ENCODE assay signal across 16 mouse cellular contexts in the genomic region with DNA sequence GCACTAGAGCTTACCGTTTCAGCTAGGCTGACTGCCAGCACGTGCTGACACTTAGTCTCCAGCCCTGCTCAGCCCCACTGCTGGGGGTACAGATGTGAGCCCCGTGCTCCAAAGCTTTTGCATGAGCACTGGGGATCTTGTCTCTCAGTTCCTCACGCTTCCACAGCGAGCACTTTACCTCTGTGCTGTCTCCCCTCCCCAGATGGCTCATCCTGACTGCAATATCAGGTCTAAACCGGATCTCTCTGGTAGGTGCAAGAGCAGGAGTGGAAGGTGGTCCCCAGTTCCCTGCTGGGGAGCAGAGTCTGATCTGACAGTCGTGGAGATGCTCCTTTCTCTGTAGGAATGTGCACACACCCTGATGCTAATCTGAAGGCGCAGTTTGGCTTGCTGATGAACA. TPM values are rescaled to one million over a fixed set of nuclear protein-coding genes. Genes with fewer than 3 reads are reported as not detected.
DNase-seq lines count a peak whose midpoint lies in the region; ATAC-seq lines count a peak whose summit lies in the region.
"Had no signal": no experiment of that assay in that cellular context is flagged by ENCODE, and none has a peak within 500 bp of the region (broad histone marks: within the 10 kb centered on the region; RNA-seq: fewer than 3 reads in every experiment).

No protein-coding gene starts in this region.

- H3K4me1 ChIP-seq in forebrain, embryonic 13.5 days, result peaks cover 3% of the 10 kb centered on the region; the same call in 1 of the 2 replicates
- H3K4me1 ChIP-seq in forebrain, embryonic 11.5 days (replicated peaks; ENCODE audit: control insufficient read depth, insufficient read depth, low read length), result no peaks in the 10 kb centered on the region
- H3K4me1 ChIP-seq in midbrain, embryonic 11.5 days (ENCODE audit: control insufficient read depth, insufficient read depth, low read length), result no peaks in the 10 kb centered on the region
- H3K4me1 ChIP-seq in midbrain, embryonic 10.5 days, result no peaks in the 10 kb centered on the region
- no peaks in the 10 kb centered on the region for H3K4me1 ChIP-seq in hindbrain, embryonic 14.5 days (replicated peaks; ENCODE audit: control insufficient read depth, insufficient read depth, low read length)

- H3K9ac ChIP-seq in forebrain, embryonic 13.5 days, result no peak overlapping the region
- no peak overlapping the region for H3K9ac ChIP-seq in forebrain, embryonic 11.5 days (ENCODE audit: low read length)
- no peak overlapping the region for H3K9ac ChIP-seq in midbrain, embryonic 11.5 days (ENCODE audit: low read length)
- no peak overlapping the region for H3K9ac ChIP-seq in hindbrain, embryonic 14.5 days
- H3K9ac ChIP-seq: liver, postnatal 0 days had no signal

- H3K4me2 ChIP-seq in forebrain, embryonic 13.5 days, result no peak overlapping the region
- no peak overlapping the region for H3K4me2 ChIP-seq in forebrain, embryonic 11.5 days (ENCODE audit: low read depth, low read length, severe bottlenecking)
- no peak overlapping the region for H3K4me2 ChIP-seq in midbrain, embryonic 11.5 days
- no peak overlapping the region; the same call in 1 of the 2 replicates for H3K4me2 ChIP-seq in hindbrain, embryonic 14.5 days (replicated peaks)

- peaks cover 8% of the 10 kb centered on the region; the same call in 1 of the 2 replicates for H3K27me3 ChIP-seq in forebrain, embryonic 13.5 days
- H3K27me3 ChIP-seq in forebrain, embryonic 11.5 days (ENCODE audit: control insufficient read depth, insufficient read depth, low read length), result no peaks in the 10 kb centered on the region; the same call in 1 of the 2 replicates
- H3K27me3 ChIP-seq in midbrain, embryonic 11.5 days (ENCODE audit: control insufficient read depth, insufficient read depth, low read length), result no peaks in the 10 kb centered on the region
- H3K27me3 ChIP-seq in midbrain, embryonic 10.5 days (ENCODE audit: low read depth, poor library complexity, severe bottlenecking), result no peaks in the 10 kb centered on the region
- no peaks in the 10 kb centered on the region for H3K27me3 ChIP-seq in hindbrain, embryonic 14.5 days (ENCODE audit: control insufficient read depth, insufficient read depth, low read length)

- H3K36me3 ChIP-seq in forebrain, embryonic 13.5 days (ENCODE audit: poor library complexity, severe bottlenecking), result no peaks in the 10 kb centered on the region
- no peaks in the 10 kb centered on the region for H3K36me3 ChIP-seq in forebrain, embryonic 11.5 days (ENCODE audit: control insufficient read depth, insufficient read depth, low read length)
- no peaks in the 10 kb centered on the region for H3K36me3 ChIP-seq in midbrain, embryonic 11.5 days (ENCODE audit: control insufficient read depth, insufficient read depth, low read length)
- no peaks in the 10 kb centered on the region for H3K36me3 ChIP-seq in midbrain, embryonic 10.5 days
- H3K36me3 ChIP-seq in hindbrain, embryonic 14.5 days (replicated peaks; ENCODE audit: control insufficient read depth, insufficient read depth), result no peaks in the 10 kb centered on the region

- intact Hi-C loops in left cerebral cortex, postnatal 4 days (cut with DNase I), result loop anchor here (10.0 kb wide), 1 partner anchor 758 kb away; no protein-coding TSS in a partner anchor

- WGBS in forebrain, embryonic 13.5 days, result 42% methylated on average over 8 of the region's 8 CpGs
- 48% methylated on average over 8 of the region's 8 CpGs for WGBS in forebrain, embryonic 11.5 days
- WGBS in midbrain, embryonic 11.5 days, result 45% methylated on average over 8 of the region's 8 CpGs
- WGBS in midbrain, embryonic 10.5 days, result 54% methylated on average over 8 of the region's 8 CpGs
- WGBS in hindbrain, embryonic 14.5 days, result 42% methylated on average over 8 of the region's 8 CpGs

- DNase-seq in forebrain, embryonic 11.5 days (ENCODE audit: low spot score), result no peak
- DNase-seq in midbrain, embryonic 11.5 days (ENCODE audit: low spot score, missing footprints), result peak; percentile 66
- no peak for DNase-seq in midbrain, embryonic 10.5 days (ENCODE audit: low spot score)
- DNase-seq in hindbrain, embryonic 14.5 days (ENCODE audit: low spot score), result no peak
- peak; percentile 17 for DNase-seq in retina, embryonic 14.5 days (ENCODE audit: low spot score)
- DNase-seq in left cerebral cortex, postnatal 4 days, result no peak
- DNase-seq in spleen, postnatal 10 days (ENCODE audit: low spot score in 2 of 2), result no peak
- DNase-seq: cerebellum, adult 11-12 months; heart, postnatal 4 days; liver, postnatal 0 days; lung, postnatal 4 days had no signal

- no peak overlapping the region for H3K4me3 ChIP-seq in forebrain, embryonic 13.5 days
- no peak overlapping the region for H3K4me3 ChIP-seq in forebrain, embryonic 11.5 days (ENCODE audit: low read depth, low read length)
- H3K4me3 ChIP-seq in midbrain, embryonic 11.5 days (ENCODE audit: low read depth, low read length), result no peak overlapping the region
- H3K4me3 ChIP-seq in midbrain, embryonic 10.5 days, result no peak overlapping the region
- H3K4me3 ChIP-seq in hindbrain, embryonic 14.5 days (replicated peaks; ENCODE audit: low read length), result no peak overlapping the region

- no peak overlapping the region for H3K27ac ChIP-seq in forebrain, embryonic 13.5 days
- H3K27ac ChIP-seq in forebrain, embryonic 11.5 days (ENCODE audit: low read depth, low read length), result no peak overlapping the region
- H3K27ac ChIP-seq in midbrain, embryonic 11.5 days (ENCODE audit: low read depth, low read length), result no peak overlapping the region
- H3K27ac ChIP-seq in midbrain, embryonic 10.5 days (replicated peaks), result no peak overlapping the region
- H3K27ac ChIP-seq in hindbrain, embryonic 14.5 days, result no peak overlapping the region

- ATAC-seq in forebrain, embryonic 13.5 days, result peak; percentile 28; the same call in 1 of the 2 replicates
- ATAC-seq in forebrain, embryonic 11.5 days (replicated peaks; ENCODE audit: low FRiP score), result no peak
- ATAC-seq in midbrain, embryonic 11.5 days (ENCODE audit: low FRiP score), result no peak
- peak; percentile 25 for ATAC-seq in hindbrain, embryonic 14.5 days (ENCODE audit: low FRiP score)
- ATAC-seq: liver, postnatal 0 days had no signal

- H3K9me3 ChIP-seq in forebrain, embryonic 13.5 days (replicated peaks), result no peaks in the 10 kb centered on the region
- no peaks in the 10 kb centered on the region for H3K9me3 ChIP-seq in forebrain, embryonic 11.5 days (ENCODE audit: control insufficient read depth, low read length)
- no peaks in the 10 kb centered on the region for H3K9me3 ChIP-seq in midbrain, embryonic 11.5 days (ENCODE audit: control insufficient read depth, low read length)
- H3K9me3 ChIP-seq in midbrain, embryonic 10.5 days (replicated peaks), result no peaks in the 10 kb centered on the region
- H3K9me3 ChIP-seq in hindbrain, embryonic 14.5 days (ENCODE audit: control insufficient read depth, low read length), result no peaks in the 10 kb centered on the region
- H3K9me3 ChIP-seq: G1E had no signal

RNA-seq across cellular contexts. Expression of a gene that starts 37.8 kb away (rescaled TPM):
- 6.9 and 8.6 TPM in 2 replicates for polyA plus RNA-seq in forebrain, embryonic 13.5 days (2015; fragmentation: Nextera tagmentation; extraction: Ambion mirVana)
- polyA plus RNA-seq in forebrain, embryonic 11.5 days (2014; fragmentation: Nextera tagmentation; extraction: Ambion mirVana), result 17.3 and 17.7 TPM in 2 replicates
- 18.0 and 20.7 TPM in 2 replicates for polyA plus RNA-seq in midbrain, embryonic 11.5 days (2014; fragmentation: Nextera tagmentation; extraction: Ambion mirVana)
- polyA plus RNA-seq in midbrain, embryonic 10.5 days (2016; fragmentation: Nextera tagmentation; extraction: Ambion mirVana), result 12.1 and 13.4 TPM in 2 replicates
- polyA plus RNA-seq in hindbrain, embryonic 14.5 days (2014; fragmentation: Nextera tagmentation; extraction: Ambion mirVana), result 17.5 and 19.5 TPM in 2 replicates
- 10 to 100 TPM; 15.9 to 16.7 TPM for total RNA-seq in left cerebral cortex, postnatal 4 days (2021)

RNA-seq across cellular contexts. Expression of a gene that starts 45.5 kb away (rescaled TPM):
- 0.03 and 0.10 TPM in 2 replicates for polyA plus RNA-seq in forebrain, embryonic 13.5 days (2015; fragmentation: Nextera tagmentation; extraction: Ambion mirVana)
- 0.12 TPM in 1 of 2 replicates, not detected in the other for polyA plus RNA-seq in forebrain, embryonic 11.5 days (2014; fragmentation: Nextera tagmentation; extraction: Ambion mirVana)
- polyA plus RNA-seq in midbrain, embryonic 11.5 days (2014; fragmentation: Nextera tagmentation; extraction: Ambion mirVana), result not detected in 2 replicates
- polyA plus RNA-seq in midbrain, embryonic 10.5 days (2016; fragmentation: Nextera tagmentation; extraction: Ambion mirVana), result not detected in 2 replicates
- polyA plus RNA-seq in hindbrain, embryonic 14.5 days (2014; fragmentation: Nextera tagmentation; extraction: Ambion mirVana), result 0.17 TPM in 1 of 2 replicates, not detected in the other
- total RNA-seq in left cerebral cortex, postnatal 4 days (2021), result not detected
- total RNA-seq: heart, postnatal 4 days; layer of hippocampus, adult 18-20 months; left cerebral cortex, adult 8-10 months; monocyte, adult 5-6 weeks had no signal

Comparison
In these comparisons a context has a peak if more than half of its experiments do, and no peak if none do; other contexts are left out.
1. ATAC-seq: peak in forebrain, embryonic 13.5 days (single experiment) and hindbrain, embryonic 14.5 days (single experiment); none in forebrain, embryonic 11.5 days (single experiment) and midbrain, embryonic 11.5 days (single experiment).
2. DNase-seq: peak in midbrain, embryonic 11.5 days (single experiment) and retina, embryonic 14.5 days (single experiment); none in forebrain, embryonic 11.5 days (single experiment), midbrain, embryonic 10.5 days (single experiment), hindbrain, embryonic 14.5 days (single experiment), left cerebral cortex, postnatal 4 days (single experiment) and spleen, postnatal 10 days (0 of 2).